In the genomic region with DNA sequence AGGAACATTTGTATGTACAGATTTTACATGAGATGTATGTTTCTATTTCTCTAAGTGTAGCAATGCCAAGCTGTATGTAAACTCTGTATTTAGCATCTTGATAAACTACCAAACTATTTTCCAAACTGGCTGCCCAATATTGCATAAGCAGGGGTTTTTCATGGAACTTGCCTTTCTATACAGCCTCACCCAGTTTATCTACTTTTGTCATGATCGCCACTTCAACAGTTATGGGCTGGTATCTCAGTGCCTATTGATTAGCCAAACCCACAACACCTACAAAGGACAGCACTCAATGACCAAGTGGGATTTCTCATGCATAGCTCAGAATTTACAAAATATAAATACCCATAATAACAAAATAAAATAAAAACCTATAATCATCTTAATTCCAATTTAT, we compare ENCODE assay signal across 26 mouse cellular contexts. TPM values are rescaled to one million over a fixed set of nuclear protein-coding genes. Genes with fewer than 3 reads are reported as not detected.
DNase-seq lines count a peak whose midpoint lies in the region; ATAC-seq lines count a peak whose summit lies in the region.
"Had no signal": no experiment of that assay in that cellular context is flagged by ENCODE, and none has a peak within 500 bp of the region (broad histone marks: within the 10 kb centered on the region; RNA-seq: fewer than 3 reads in every experiment).

No protein-coding gene starts in this region.

- 55% methylated on average over 1 of the region's 1 CpGs for WGBS in liver, embryonic 11.5 days
- 26% methylated on average over 1 of the region's 1 CpGs for WGBS in liver, embryonic 12.5 days (ENCODE audit: insufficient replicate concordance)
- 27% methylated on average over 1 of the region's 1 CpGs for WGBS in liver, embryonic 15.5 days (ENCODE audit: insufficient replicate concordance)

- DNase-seq in liver, embryonic 11.5 days (ENCODE audit: low spot score): no peak
- DNase-seq in liver: no peak
- no peak for DNase-seq in cerebellum, postnatal 10 days
- DNase-seq in B cell, adult 2 months: no peak
- DNase-seq in right cerebral cortex, postnatal 14 days: no peak
- DNase-seq: adrenal gland, adult 8-10 months; adrenal gland, postnatal 25 days; cerebellum, adult 11-12 months; cerebellum, adult 8-10 months; cerebellum, postnatal 14 days; forebrain, postnatal 0 days; gastrocnemius, postnatal 36 days; heart, postnatal 10 days; heart, postnatal 36 days had no signal

- H3K27ac ChIP-seq in liver, embryonic 11.5 days (ENCODE audit: low read depth, low read length): no peak overlapping the region
- peak overlapping the region; percentile 62 for H3K27ac ChIP-seq in liver, embryonic 12.5 days
- peak overlapping the region; percentile 35; the same call in 1 of the 2 replicates for H3K27ac ChIP-seq in liver, embryonic 15.5 days (replicated peaks)
- H3K27ac ChIP-seq: embryonic facial prominence, embryonic 12.5 days; embryonic facial prominence, embryonic 15.5 days; heart, embryonic 15.5 days; hindbrain, embryonic 10.5 days; hindbrain, embryonic 13.5 days; intestine, embryonic 15.5 days had no signal

- H3K4me3 ChIP-seq in liver, embryonic 11.5 days (ENCODE audit: low read depth, low read length): no peak overlapping the region
- no peak overlapping the region for H3K4me3 ChIP-seq in liver, embryonic 12.5 days
- H3K4me3 ChIP-seq in liver, embryonic 15.5 days (replicated peaks): no peak overlapping the region
- H3K4me3 ChIP-seq: embryonic facial prominence, embryonic 12.5 days; embryonic facial prominence, embryonic 15.5 days; heart, embryonic 12.5 days; heart, embryonic 15.5 days; hindbrain, embryonic 10.5 days; hindbrain, embryonic 13.5 days; intestine, embryonic 15.5 days had no signal

- H3K4me2 ChIP-seq in liver, embryonic 11.5 days: peak overlapping the region; percentile 16
- peak overlapping the region; percentile 26 for H3K4me2 ChIP-seq in liver, embryonic 12.5 days
- H3K4me2 ChIP-seq in liver, embryonic 15.5 days: peak overlapping the region; percentile 2; the same call in 1 of the 2 replicates
- H3K4me2 ChIP-seq: embryonic facial prominence, embryonic 12.5 days; embryonic facial prominence, embryonic 15.5 days; heart, embryonic 12.5 days; heart, embryonic 15.5 days; hindbrain, embryonic 13.5 days; intestine, embryonic 15.5 days had no signal

- ATAC-seq in liver, embryonic 11.5 days (replicated peaks; ENCODE audit: low FRiP score): peak; percentile 49
- peak; percentile 75 for ATAC-seq in liver, embryonic 12.5 days
- peak; percentile 63 for ATAC-seq in liver, embryonic 15.5 days (ENCODE audit: insufficient read depth)
- ATAC-seq: activated CD4-positive, CD25-positive, alpha-beta regulatory T cell, adult 4 months; forebrain, embryonic 14.5 days; forebrain, postnatal 0 days; hindbrain, embryonic 16.5 days; intestine, embryonic 15.5 days had no signal

- H3K36me3 ChIP-seq in liver, embryonic 11.5 days (ENCODE audit: control insufficient read depth, insufficient read depth, low read length): peaks cover 2% of the 10 kb centered on the region
- peaks cover 7% of the 10 kb centered on the region; the same call in 1 of the 2 replicates for H3K36me3 ChIP-seq in liver, embryonic 12.5 days
- no peaks in the 10 kb centered on the region for H3K36me3 ChIP-seq in liver, embryonic 15.5 days (replicated peaks)
- H3K36me3 ChIP-seq: embryonic facial prominence, embryonic 12.5 days; embryonic facial prominence, embryonic 15.5 days; heart, embryonic 15.5 days; intestine, embryonic 15.5 days had no signal

- H3K27me3 ChIP-seq in liver, embryonic 11.5 days (replicated peaks; ENCODE audit: control insufficient read depth, insufficient read depth, low read length): no peaks in the 10 kb centered on the region
- H3K27me3 ChIP-seq in liver, embryonic 12.5 days (replicated peaks): no peaks in the 10 kb centered on the region
- no peaks in the 10 kb centered on the region for H3K27me3 ChIP-seq in liver, embryonic 15.5 days
- H3K27me3 ChIP-seq: embryonic facial prominence, embryonic 12.5 days; embryonic facial prominence, embryonic 15.5 days; heart, embryonic 12.5 days; heart, embryonic 15.5 days; hindbrain, embryonic 13.5 days; intestine, embryonic 15.5 days had no signal

- H3K9ac ChIP-seq in liver, embryonic 11.5 days (ENCODE audit: low read depth, low read length): no peak overlapping the region
- no peak overlapping the region for H3K9ac ChIP-seq in liver, embryonic 12.5 days
- no peak overlapping the region for H3K9ac ChIP-seq in liver, embryonic 15.5 days
- H3K9ac ChIP-seq: embryonic facial prominence, embryonic 12.5 days; embryonic facial prominence, embryonic 15.5 days; forebrain, postnatal 0 days; heart, embryonic 12.5 days; heart, embryonic 15.5 days; intestine, embryonic 15.5 days had no signal

- H3K4me1 ChIP-seq in liver, embryonic 11.5 days (replicated peaks; ENCODE audit: control insufficient read depth, insufficient read depth, low read length): peaks cover 30% of the 10 kb centered on the region
- peaks cover 59% of the 10 kb centered on the region for H3K4me1 ChIP-seq in liver, embryonic 12.5 days
- H3K4me1 ChIP-seq in liver, embryonic 15.5 days (replicated peaks): peaks cover 45% of the 10 kb centered on the region
- H3K4me1 ChIP-seq: embryonic facial prominence, embryonic 12.5 days; embryonic facial prominence, embryonic 15.5 days; heart, embryonic 15.5 days; hindbrain, embryonic 10.5 days; hindbrain, embryonic 13.5 days; intestine, embryonic 15.5 days had no signal

- H3K9me3 ChIP-seq in liver, embryonic 11.5 days (ENCODE audit: control insufficient read depth, low read length): no peaks in the 10 kb centered on the region
- H3K9me3 ChIP-seq in liver, embryonic 12.5 days (replicated peaks): no peaks in the 10 kb centered on the region
- H3K9me3 ChIP-seq in liver, embryonic 15.5 days (replicated peaks): no peaks in the 10 kb centered on the region
- H3K9me3 ChIP-seq: embryonic facial prominence, embryonic 12.5 days; embryonic facial prominence, embryonic 15.5 days; heart, embryonic 12.5 days; heart, embryonic 15.5 days; hindbrain, embryonic 10.5 days; hindbrain, embryonic 13.5 days; intestine, embryonic 15.5 days had no signal

RNA-seq across cellular contexts. Expression of a gene that starts 25.7 kb away (rescaled TPM):
- polyA plus RNA-seq in liver, embryonic 11.5 days (2014; fragmentation: Nextera tagmentation; extraction: Ambion mirVana): 27.8 and 29.1 TPM in 2 replicates
- polyA plus RNA-seq in liver, embryonic 12.5 days (2016; fragmentation: Nextera tagmentation; extraction: Ambion mirVana): 23.0 and 24.5 TPM in 2 replicates
- 5.1 and 5.8 TPM in 2 replicates for polyA plus RNA-seq in liver, embryonic 15.5 days (2015; fragmentation: Nextera tagmentation; extraction: Ambion mirVana)
- polyA plus RNA-seq: activated CD4-positive, CD25-positive, alpha-beta regulatory T cell, adult 4 months had no signal
